Mouse (Mus musculus) T-cell, adult 66 days (primary cell): ENCODE data around the gene AF366264. TPM values are rescaled to one million over a fixed set of nuclear protein-coding genes. Genes with fewer than 3 reads are reported as not detected.

Experiments used
- total RNA-seq, 2 experiments: library from RNA; stranded (reverse); gene quantifications; 3 replicates in 1 of 2; 4 replicates in 1 of 2; pipeline ENCODE4 v1.2.4; 2023

The AF366264 gene
- total RNA-seq = not detected

DNA sequence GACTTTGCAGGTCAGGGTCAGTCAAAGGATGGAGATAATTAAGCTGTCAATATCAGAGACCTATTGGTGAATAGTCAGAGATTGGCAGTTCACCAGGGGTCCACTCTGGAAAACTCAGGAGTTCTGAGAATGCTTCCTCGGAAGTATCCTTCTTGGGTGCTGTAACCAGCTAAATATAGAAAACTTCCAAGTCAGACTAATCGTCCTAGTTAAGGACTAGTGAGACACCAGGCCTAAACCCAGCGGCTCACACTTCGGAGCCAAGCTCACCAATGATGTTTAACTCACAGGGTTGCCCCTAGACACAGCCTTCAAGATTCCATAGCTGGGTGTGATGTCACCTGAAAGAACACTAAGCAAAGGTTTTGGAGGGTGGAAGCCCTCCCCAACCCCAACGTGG lies at the start of gene AF366264:
TSS of gene AF366264 (minus strand) at position 101 of the 400 bp plus-strand sequence.

DNA sequence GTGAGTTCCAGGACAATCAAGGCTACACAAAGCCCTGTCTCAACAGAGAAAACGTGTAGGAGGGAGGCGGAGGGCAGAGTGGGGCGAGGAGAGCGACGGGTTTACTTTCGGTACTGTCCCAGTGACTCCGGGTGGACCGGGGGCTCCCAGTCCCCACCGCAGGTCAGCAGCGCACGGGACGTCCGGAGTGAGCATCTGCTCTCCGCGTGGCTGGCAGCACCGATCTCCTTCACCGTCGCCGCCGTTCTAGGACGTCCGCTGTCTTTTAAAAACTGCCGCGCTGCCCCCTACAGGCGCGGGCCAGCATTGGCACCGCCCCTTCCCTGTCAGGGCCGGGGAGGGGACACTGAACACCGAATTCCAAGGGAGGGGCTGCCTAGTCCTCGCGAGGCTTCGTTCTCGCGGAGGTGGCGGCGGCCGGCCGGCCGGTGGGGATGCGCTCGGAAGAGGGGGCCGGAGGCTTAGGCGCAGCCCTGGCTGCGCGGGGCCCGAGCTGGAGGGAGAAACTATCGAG lies 52.9 kb downstream of the AF366264 start, which contains the start of gene Upf3a:
TSS of gene Upf3a (plus strand) at position 366 of the 514 bp plus-strand sequence.

Other genes starting within 250 kb of the AF366264 start
- 100 to 1,000 TPM; 311 to 353 TPM for gene Rasa3, start 160.8 kb downstream of the AF366264 start, total RNA-seq
- not detected for gene Cfap97d2, start 132.5 kb downstream of the AF366264 start, total RNA-seq
- 10 to 100 TPM; 38.9 to 41.9 TPM for gene Cdc16, start 80.7 kb downstream of the AF366264 start, total RNA-seq
- gene Upf3a, start 52.8 kb downstream of the AF366264 start, total RNA-seq = 10 to 100 TPM; 28.3 to 30.7 TPM
- gene Champ1, start 31.3 kb upstream of the AF366264 start, total RNA-seq = 10 to 100 TPM; 23.7 to 25.4 TPM
- not detected for gene Coprs, start 51.9 kb upstream of the AF366264 start, total RNA-seq